Mouse (Mus musculus) activated CD4-positive, CD25-positive, alpha-beta regulatory T cell, adult 4 months (primary cell): ENCODE results near the gene Cetn4. TPM values are rescaled to one million over a fixed set of nuclear protein-coding genes. Genes with fewer than 3 reads are reported as not detected.

Experiments
- ATAC-seq: one replicate; pipeline ENCODE4 v1.8.0; 2017
- polyA plus RNA-seq, 2 experiments: library from polyadenylated mRNA; unstranded; fragments of 100-300 nt; shearing (Covaris generic); gene quantifications; one replicate each; pipeline ENCODE4 v1.2.1; 2017

The Cetn4 gene
- polyA plus RNA-seq, 2 experiments from 2014 or later: 0.31 to 0.75 TPM

- ATAC-seq: no peak
These were observed 13.0 kb downstream of the Cetn4 start for GRCm38 (mm10) chr3:37299470-37299869.

DNA sequence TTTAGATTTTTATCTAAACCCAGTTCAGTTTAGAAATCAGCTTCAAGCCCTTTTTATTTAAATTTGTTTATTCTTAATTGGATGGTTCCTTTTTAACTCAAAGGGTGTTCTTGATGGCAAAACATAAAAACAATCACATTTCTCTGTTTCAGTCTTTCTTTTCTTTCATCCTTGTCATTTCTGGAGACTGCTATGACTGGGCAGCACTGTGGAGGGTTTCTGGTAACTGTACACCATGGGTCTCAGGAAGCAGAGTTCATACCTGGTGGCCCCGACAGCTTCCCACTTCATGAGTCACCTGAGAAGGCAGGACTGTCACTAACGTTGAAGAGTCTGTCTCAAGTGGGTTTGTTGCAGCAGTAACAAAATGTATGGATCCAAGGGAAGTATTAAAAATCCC, 19.9 kb downstream of the Cetn4 start:
- ATAC-seq: peak; percentile 36

- no peak for ATAC-seq
These were observed 20.6 kb downstream of the Cetn4 start for GRCm38 (mm10) chr3:37291929-37292328.

DNA sequence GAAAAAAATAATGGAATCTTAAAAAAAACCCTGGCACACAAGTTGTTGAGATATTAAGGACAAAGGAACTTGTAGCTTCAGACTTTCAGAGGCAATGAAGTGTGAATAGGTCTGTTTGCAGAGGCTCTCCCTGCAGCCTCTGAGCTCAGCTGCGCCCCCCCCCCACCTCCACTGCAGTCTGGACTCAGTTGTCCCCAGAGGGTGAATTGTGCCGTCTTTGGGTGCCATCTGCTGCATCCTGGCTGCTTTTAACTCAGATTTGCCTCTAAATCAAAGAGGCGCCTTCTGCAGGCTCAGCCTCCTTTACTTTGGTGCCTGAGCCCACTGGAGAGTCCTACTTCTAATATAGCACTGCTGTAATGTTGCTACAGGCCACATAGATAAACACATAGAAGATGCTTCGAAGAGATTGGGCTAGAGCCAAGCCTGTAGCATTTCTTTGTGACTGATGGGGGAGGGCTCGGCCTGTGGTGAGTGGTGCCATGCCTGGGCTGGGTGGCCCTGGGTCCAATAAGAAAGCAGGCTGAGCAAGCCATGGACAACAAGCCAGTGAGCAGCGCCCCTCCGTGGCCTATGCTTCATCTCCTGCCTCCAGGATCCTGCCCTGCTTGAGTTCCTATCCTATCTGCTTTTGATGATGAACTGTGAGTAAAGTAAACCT, 21.5 kb downstream of the Cetn4 start:
- ATAC-seq: no peak

GRCm38 (mm10) chr3:37289237-37289636, 23.3 kb downstream of the Cetn4 start:
- no peak for ATAC-seq

DNA sequence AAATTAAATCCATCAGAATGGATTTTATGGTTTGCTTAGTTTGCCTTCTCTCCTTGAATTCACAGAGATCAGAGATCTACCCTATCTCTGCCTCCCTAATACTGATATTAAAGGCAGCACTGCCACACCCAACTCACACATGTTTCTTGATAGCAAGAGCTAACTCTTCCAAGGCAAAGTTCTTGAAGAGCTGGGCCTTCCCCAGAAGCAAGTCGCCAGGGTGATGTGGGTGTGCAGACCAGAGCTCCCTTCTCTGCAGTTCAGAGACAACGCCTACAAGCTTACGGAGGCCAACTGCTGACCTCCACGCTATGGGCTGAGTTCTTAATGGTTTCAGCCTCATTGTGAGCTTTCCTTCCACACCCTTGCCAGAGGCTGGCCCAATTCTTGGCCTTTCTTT, 29.3 kb downstream of the Cetn4 start:
- no peak for ATAC-seq

GRCm38 (mm10) chr3:37282299-37282922, 30.1 kb downstream of the Cetn4 start:
- ATAC-seq: no peak

- ATAC-seq: peak; percentile 41
These were observed 31.6 kb downstream of the Cetn4 start for GRCm38 (mm10) chr3:37280871-37281270.

GRCm38 (mm10) chr3:37280221-37280620, 32.3 kb downstream of the Cetn4 start:
- ATAC-seq: no peak

- no peak for ATAC-seq
These were observed 37.8 kb downstream of the Cetn4 start for GRCm38 (mm10) chr3:37274661-37275060.

- ATAC-seq: peak; percentile 40
These were observed 39.4 kb downstream of the Cetn4 start for GRCm38 (mm10) chr3:37273092-37273491.

DNA sequence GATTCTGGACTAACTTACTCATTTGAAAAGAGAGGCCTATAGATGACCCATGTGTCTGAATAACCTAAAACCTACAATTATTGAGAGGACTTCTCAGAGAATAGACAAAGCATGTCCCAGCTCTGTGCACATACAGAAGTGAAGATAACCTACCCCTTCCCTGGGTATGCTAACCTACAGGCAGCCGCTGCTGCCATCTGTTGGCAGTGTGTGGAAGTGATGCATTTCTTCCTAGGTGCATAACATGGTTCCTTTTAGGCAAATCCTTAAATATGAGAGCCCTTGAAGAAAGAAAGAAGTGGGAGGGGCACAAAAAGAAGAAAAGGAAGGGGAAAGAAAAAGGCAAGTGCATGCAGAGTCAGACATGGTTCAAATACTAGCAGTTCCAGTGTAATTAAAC, 41.3 kb downstream of the Cetn4 start:
- peak; percentile 66 for ATAC-seq

DNA sequence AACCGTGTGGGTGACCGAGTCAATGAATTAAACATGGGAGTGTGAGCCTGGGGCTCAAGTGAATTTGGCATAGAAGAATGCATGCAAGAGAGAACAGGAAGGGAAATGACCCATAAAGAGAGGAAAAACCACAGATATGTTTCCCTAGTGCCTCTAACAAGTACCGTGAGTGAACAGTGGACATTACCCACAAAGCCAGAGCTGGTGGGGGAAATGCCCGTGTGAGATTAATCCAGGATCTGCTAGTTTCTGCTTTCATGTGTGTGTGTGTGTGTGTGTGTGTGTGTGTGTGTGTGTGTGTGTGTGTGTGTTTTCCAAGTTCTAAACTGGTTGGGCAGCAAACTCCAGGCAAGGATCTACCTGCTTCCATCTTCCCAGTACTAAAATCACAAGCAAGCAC, 42.6 kb downstream of the Cetn4 start:
- no peak for ATAC-seq

DNA sequence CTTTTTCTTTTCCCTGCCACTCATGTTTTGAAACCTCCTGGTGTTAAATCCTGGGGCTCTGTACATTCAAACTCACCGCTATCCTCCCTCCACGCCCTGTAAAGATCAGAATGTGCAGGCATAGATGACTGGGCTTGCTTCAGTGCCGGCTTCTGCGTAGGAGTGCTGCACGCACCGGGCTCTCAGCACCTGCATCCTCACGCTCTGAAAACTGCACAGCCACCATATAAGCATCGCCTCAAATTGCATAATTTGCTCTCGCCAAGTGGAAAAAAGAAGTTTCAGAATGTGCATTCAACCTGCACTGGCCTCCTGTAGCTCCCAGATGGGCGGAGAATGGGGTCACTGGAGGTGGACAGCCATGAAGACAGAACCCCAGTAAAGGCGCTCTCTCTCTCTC, 44.2 kb downstream of the Cetn4 start:
- ATAC-seq: peak; percentile 9

- ATAC-seq: peak; percentile 77
These were observed 53.0 kb downstream of the Cetn4 start for GRCm38 (mm10) chr3:37259331-37259999.

DNA sequence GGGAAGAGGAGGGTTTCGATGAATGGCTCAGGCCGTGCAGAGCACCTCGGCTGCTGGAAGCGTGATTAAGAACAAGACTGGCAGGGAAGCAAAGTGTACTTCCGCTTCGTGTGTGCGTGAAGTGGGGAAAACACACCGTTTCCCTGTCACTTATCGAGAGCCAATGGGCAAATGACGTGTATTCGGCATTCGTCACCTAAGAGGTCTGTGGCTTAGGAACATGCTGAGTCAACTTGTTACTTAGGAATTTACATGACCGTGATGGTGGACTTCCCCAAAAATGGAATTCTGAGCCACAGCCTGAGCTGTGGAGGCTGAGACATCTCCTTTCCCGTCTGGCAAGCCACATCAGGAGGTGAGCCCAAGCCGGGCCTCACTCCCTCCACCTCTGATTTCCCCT, 54.7 kb downstream of the Cetn4 start:
- no peak for ATAC-seq

Other genes with a start within 250 kb of the Cetn4 start
- gene Adad1, start 249.2 kb downstream of the Cetn4 start, polyA plus RNA-seq: not detected
- gene Il2, start 186.7 kb downstream of the Cetn4 start, polyA plus RNA-seq: 1 to 10 TPM; 1.1 to 1.7 TPM
- under 1 TPM; 0.45 to 0.73 TPM for gene Il21, start 80.1 kb downstream of the Cetn4 start, polyA plus RNA-seq
- gene Bbs12, start 154 bp downstream of the Cetn4 start, polyA plus RNA-seq: 1 to 10 TPM; 5.8 to 6.6 TPM
- gene Fgf2, start 35.6 kb upstream of the Cetn4 start, polyA plus RNA-seq: under 1 TPM; 0.45 to 0.65 TPM
- 10 to 100 TPM; 24.6 to 30.7 TPM for gene Spata5, start 107.2 kb upstream of the Cetn4 start, polyA plus RNA-seq
- gene Nudt6, start 107.5 kb upstream of the Cetn4 start, polyA plus RNA-seq: 10 to 100 TPM; 10.9 to 16.7 TPM